In genomic region chr2:84495108-84495507, GRCm38 (mm10) we compare ENCODE assay signal across 30 mouse cellular contexts.
"Had no signal": no experiment of that assay in that cellular context is flagged by ENCODE, and none has a peak within 500 bp of the region (broad histone marks: within the 10 kb centered on the region; RNA-seq: fewer than 3 reads in every experiment).

No protein-coding gene starts in this region.

- H3K9ac ChIP-seq: heart, embryonic 12.5 days; heart, embryonic 13.5 days; heart, embryonic 15.5 days; hindbrain, embryonic 12.5 days; hindbrain, embryonic 13.5 days; hindbrain, embryonic 14.5 days; hindbrain, embryonic 15.5 days; intestine, embryonic 15.5 days; kidney, embryonic 15.5 days had no signal

- H3K4me1 ChIP-seq: heart, embryonic 12.5 days; heart, embryonic 13.5 days; heart, embryonic 15.5 days; hindbrain, embryonic 10.5 days; hindbrain, embryonic 12.5 days; hindbrain, embryonic 13.5 days; hindbrain, embryonic 15.5 days; intestine, embryonic 15.5 days; kidney, embryonic 15.5 days had no signal

- H3K27me3 ChIP-seq: heart, embryonic 13.5 days; heart, embryonic 15.5 days; hindbrain, embryonic 12.5 days; hindbrain, embryonic 13.5 days; hindbrain, embryonic 15.5 days; intestine, embryonic 15.5 days; kidney, embryonic 15.5 days had no signal

- DNase-seq: heart, postnatal 10 days; heart, postnatal 14 days; heart, postnatal 36 days; heart, postnatal 4 days; kidney, adult 11 months; kidney, adult 18-20 months; kidney, adult 2 months; kidney, adult 8-10 months; kidney, adult 9 months; kidney, postnatal 10 days; kidney, postnatal 14 days; kidney, postnatal 25 days; kidney, postnatal 36 days; kidney, postnatal 4 days; layer of hippocampus, adult 9-11 months; layer of hippocampus, postnatal 36 days had no signal

- H3K4me3 ChIP-seq: heart, embryonic 12.5 days; heart, embryonic 13.5 days; heart, embryonic 15.5 days; hindbrain, embryonic 10.5 days; hindbrain, embryonic 12.5 days; hindbrain, embryonic 13.5 days; hindbrain, embryonic 15.5 days; intestine, embryonic 15.5 days; kidney, embryonic 15.5 days; layer of hippocampus, adult 2 months; left cerebral cortex, adult 2 months had no signal

- H3K36me3 ChIP-seq: heart, embryonic 12.5 days; heart, embryonic 13.5 days; heart, embryonic 15.5 days; hindbrain, embryonic 10.5 days; hindbrain, embryonic 12.5 days; hindbrain, embryonic 13.5 days; hindbrain, embryonic 15.5 days; intestine, embryonic 15.5 days; kidney, embryonic 15.5 days had no signal

- H3K27ac ChIP-seq: heart, embryonic 13.5 days; heart, embryonic 15.5 days; hindbrain, embryonic 10.5 days; hindbrain, embryonic 12.5 days; hindbrain, embryonic 13.5 days; hindbrain, embryonic 14.5 days; hindbrain, embryonic 15.5 days; hindbrain, postnatal 0 days; intestine, embryonic 15.5 days; kidney, embryonic 15.5 days; kidney, postnatal 0 days; layer of hippocampus, adult 2 months; left cerebral cortex, adult 2 months had no signal
